Mouse (Mus musculus): ENCODE results near the gene Csf2rb2.
A peak's percentile ranks its signal among the peaks of the same experiment; 100 is the strongest.

- TF ChIP-seq CTCF (IDR thresholded peaks at IDR 0.05; ENCODE audit: borderline replicate concordance, extremely low read depth, insufficient read depth, insufficient read length): peak; percentile 78; the same call in 1 of the 2 replicates
- TF ChIP-seq POLR2A (IDR thresholded peaks at IDR 0.05; ENCODE audit: borderline replicate concordance, extremely low read depth, insufficient read depth, insufficient read length, poor library complexity, severe bottlenecking): no peak
These were observed 48.0 kb downstream of the Csf2rb2 start for GRCm38 (mm10) chr15:78257326-78258050.
